Mouse (Mus musculus) hindbrain, embryonic 11.5 days (tissue): ENCODE results near the gene A4galt. TPM values are rescaled to one million over a fixed set of nuclear protein-coding genes. Genes with fewer than 3 reads are reported as not detected.

Source experiments
- ATAC-seq: fragments of 200-750 bp; cut with Nextera tagmentation; 2 replicates; pipeline ENCODE4 v1.8.0; 2017; ENCODE audit warnings: mild to moderate bottlenecking, moderate TSS enrichment, moderate library complexity; ENCODE audit not compliant: low FRiP score
- DNase-seq: peaks from one replicate; pipeline ENCODE4 v3.0.0-alpha.2; 2015; ENCODE audit warnings: low spot score
- H3K27ac ChIP-seq: fragments of 300-500 bp; sonication (generic); 2 replicates; pipeline ENCODE4 v1.5.1; 2014; ENCODE audit warnings: mild to moderate bottlenecking, low read depth, low read length
- H3K27me3 ChIP-seq: fragments of 300-500 bp; sonication (generic); 2 replicates; pipeline ENCODE4 v1.6.1; 2014; ENCODE audit warnings: mild to moderate bottlenecking, low read length, moderate library complexity, mixed read lengths; ENCODE audit not compliant: control insufficient read depth, insufficient read depth
- H3K36me3 ChIP-seq: fragments of 300-500 bp; sonication (generic); 2 replicates; pipeline ENCODE4 v1.6.1; 2014; ENCODE audit warnings: mild to moderate bottlenecking, low read length, moderate library complexity, mixed read lengths; ENCODE audit not compliant: control insufficient read depth, insufficient read depth
- H3K4me1 ChIP-seq: fragments of 300-500 bp; sonication (generic); replicated peaks from 2 replicates; pipeline ENCODE4 v1.6.1; 2014; ENCODE audit warnings: low read length, mixed read lengths; ENCODE audit not compliant: control insufficient read depth, insufficient read depth
- H3K4me2 ChIP-seq: fragments of 300-500 bp; sonication (generic); replicated peaks from 2 replicates; pipeline ENCODE4 v1.6.1; 2014; ENCODE audit warnings: mild to moderate bottlenecking, low read depth, low read length
- H3K4me3 ChIP-seq: fragments of 300-500 bp; sonication (generic); 2 replicates; pipeline ENCODE4 v1.5.1; 2014; ENCODE audit warnings: low read depth, low read length
- H3K9ac ChIP-seq: fragments of 300-500 bp; sonication (generic); 2 replicates; pipeline ENCODE4 v1.6.1; 2014; ENCODE audit warnings: low read depth, low read length
- H3K9me3 ChIP-seq: fragments of 300-500 bp; sonication (generic); 2 replicates; pipeline ENCODE4 v1.6.1; 2016; ENCODE audit warnings: low read length; ENCODE audit not compliant: control insufficient read depth
- WGBS: fragments of 180-500 bp; shearing (Covaris S2); extraction: QIAGEN DNeasy Blood & Tissue Kit; methylation state at CpG from one replicate; pipeline ENCODE4 v1.1.7; 2014; 5-methylcytosine and 5-hydroxymethylcytosine counted together
- polyA plus RNA-seq: library from polyadenylated mRNA; unstranded; fragments of >200 nt; fragmentation: Nextera tagmentation; extraction: Ambion mirVana; gene quantifications from 2 replicates; pipeline ENCODE4 v1.2.1, GENCODE M21; 2014

Gene A4galt
- polyA plus RNA-seq, 1 experiment from 2014 or later, result 1.7 TPM

DNA sequence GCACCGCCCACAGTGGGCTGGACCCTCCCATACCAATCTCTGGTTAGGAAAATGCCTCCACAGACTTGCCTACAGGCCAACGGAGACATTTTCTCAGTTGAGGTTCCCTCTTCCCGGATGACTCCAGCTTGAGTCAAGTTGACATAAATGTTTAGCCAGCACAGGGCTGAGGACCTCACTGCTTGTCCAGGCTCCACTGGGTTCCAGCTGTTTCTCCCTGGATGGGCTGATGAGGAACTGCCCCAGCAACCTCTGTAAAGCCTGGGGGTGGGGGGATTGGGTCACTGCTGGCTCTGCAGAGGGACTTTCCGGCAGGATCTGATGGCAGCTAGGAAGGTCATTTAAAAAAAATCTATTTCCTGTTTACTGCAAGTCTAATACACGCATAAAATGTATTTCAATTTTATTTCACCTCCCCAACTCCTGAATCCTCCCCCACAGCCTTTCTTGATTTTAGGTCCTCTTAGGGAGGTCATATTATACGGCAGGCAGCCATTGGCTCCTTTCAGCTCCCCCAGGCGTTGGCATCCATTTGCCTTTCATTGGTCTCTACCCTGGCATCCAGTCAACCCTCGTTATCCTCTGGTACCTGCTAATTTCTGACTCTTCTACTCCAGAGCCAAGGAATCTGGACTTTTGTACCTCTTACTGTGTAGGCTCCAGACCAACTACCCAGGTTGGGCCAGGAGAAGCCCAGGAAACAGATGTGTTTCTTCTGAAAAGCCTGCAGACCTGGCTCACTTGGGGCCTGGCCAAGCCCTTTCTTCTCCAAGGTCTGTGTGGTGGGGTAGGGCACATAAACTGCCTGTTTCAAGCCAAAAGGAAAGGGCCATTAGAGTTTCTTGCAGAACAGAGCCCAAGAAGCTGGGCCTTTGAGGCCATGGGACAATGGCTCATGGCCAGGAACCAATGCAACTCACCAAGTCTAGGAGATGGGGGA lies 42.4 kb upstream of the A4galt start:
- Histone ChIP-seq H3K9me3 (no peaks in the 10 kb centered on the region), H3K4me1 (no peaks in the 10 kb centered on the region), H3K27me3 (no peaks in the 10 kb centered on the region), H3K9ac (no peak overlapping the region), H3K27ac (no peak overlapping the region), H3K36me3 (no peaks in the 10 kb centered on the region), H3K4me3 (no peak overlapping the region), H3K4me2 (no peak overlapping the region)
- ATAC-seq, result no peak
- WGBS, result 91% methylated on average over 8 of the region's 8 CpGs
- DNase-seq, result no peak

GRCm38 (mm10) chr15:83293144-83293543 lies 41.6 kb upstream of the A4galt start:
- H3K9me3 ChIP-seq, result no peaks in the 10 kb centered on the region
- 72% methylated on average over 6 of the region's 6 CpGs for WGBS
- H3K4me1 ChIP-seq, result no peaks in the 10 kb centered on the region
- DNase-seq, result no peak
- no peaks in the 10 kb centered on the region for H3K36me3 ChIP-seq
- H3K27ac ChIP-seq, result no peak overlapping the region
- no peak overlapping the region for H3K9ac ChIP-seq
- H3K4me3 ChIP-seq, result no peak overlapping the region
- H3K4me2 ChIP-seq, result no peak overlapping the region
- ATAC-seq, result no peak
- no peaks in the 10 kb centered on the region for H3K27me3 ChIP-seq

DNA sequence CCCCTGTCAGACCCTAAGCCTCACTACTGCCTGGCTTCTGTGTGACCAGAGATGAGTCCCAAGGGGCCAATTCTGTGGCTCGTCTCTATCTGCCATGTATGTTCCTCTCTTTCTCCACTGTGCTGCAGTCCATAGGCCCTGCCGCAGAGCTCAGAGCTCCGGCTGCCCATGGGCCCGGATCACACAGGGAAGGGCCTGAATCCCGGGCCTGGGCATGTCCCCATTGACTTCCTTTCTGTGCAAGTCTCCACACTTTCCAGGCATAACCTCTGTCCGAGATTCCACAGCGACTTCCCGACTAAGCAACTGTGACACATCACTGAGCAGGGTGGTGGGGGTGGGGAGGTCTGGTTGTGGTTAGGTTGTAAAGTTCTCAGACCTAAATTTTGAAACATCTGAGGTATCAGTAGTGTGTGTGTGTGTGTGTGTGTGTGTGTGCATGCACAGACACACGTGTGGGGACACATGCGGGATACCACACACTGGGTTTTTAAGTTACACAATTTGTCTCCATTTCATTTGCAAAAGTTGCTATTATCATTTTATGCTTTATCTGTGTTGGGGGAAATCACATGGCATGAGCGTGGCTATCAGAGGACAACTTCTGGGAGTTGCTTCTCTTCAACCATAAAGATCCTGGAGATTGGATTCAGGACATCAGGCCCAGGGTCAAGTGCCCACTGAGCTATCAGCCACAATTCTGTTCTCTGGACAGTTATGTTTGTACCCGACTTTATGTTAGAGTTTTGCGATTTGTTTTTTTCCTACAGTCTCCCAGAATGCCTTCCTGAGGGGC lies 40.9 kb upstream of the A4galt start:
- Histone ChIP-seq H3K36me3 (no peaks in the 10 kb centered on the region), H3K27ac (no peak overlapping the region), H3K9me3 (no peaks in the 10 kb centered on the region), H3K9ac (no peak overlapping the region), H3K4me1 (no peaks in the 10 kb centered on the region), H3K27me3 (no peaks in the 10 kb centered on the region), H3K4me2 (no peak overlapping the region), H3K4me3 (no peak overlapping the region)
- ATAC-seq, result no peak
- WGBS, result 86% methylated on average over 13 of the region's 13 CpGs
- DNase-seq, result no peak

DNA sequence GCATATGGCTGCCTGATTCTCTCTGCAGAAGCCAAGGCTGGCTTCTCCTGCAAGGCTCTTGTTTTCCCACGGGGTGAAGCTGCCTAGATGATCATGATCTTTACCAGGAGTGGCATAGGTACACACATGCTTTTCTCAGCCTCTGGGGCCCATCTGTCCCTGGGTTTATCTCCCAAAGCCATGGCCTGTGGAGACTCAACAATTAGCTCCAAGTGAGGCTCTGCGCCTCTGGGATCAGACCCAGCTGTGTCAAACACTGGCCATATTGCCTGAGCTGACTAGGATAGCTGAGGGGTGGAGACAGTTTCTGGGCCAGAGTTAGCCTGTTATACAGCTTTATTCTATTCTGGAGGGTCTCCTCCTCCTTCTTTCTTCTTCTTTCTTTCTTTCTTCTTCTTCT lies 39.3 kb upstream of the A4galt start:
- no peak for DNase-seq
- no peaks in the 10 kb centered on the region for H3K9me3 ChIP-seq
- H3K4me2 ChIP-seq, result no peak overlapping the region
- H3K27me3 ChIP-seq, result no peaks in the 10 kb centered on the region
- 76% methylated on average over 2 of the region's 2 CpGs for WGBS
- no peak overlapping the region for H3K4me3 ChIP-seq
- H3K27ac ChIP-seq, result no peak overlapping the region
- H3K36me3 ChIP-seq, result no peaks in the 10 kb centered on the region
- no peaks in the 10 kb centered on the region for H3K4me1 ChIP-seq
- ATAC-seq, result no peak
- no peak overlapping the region for H3K9ac ChIP-seq

DNA sequence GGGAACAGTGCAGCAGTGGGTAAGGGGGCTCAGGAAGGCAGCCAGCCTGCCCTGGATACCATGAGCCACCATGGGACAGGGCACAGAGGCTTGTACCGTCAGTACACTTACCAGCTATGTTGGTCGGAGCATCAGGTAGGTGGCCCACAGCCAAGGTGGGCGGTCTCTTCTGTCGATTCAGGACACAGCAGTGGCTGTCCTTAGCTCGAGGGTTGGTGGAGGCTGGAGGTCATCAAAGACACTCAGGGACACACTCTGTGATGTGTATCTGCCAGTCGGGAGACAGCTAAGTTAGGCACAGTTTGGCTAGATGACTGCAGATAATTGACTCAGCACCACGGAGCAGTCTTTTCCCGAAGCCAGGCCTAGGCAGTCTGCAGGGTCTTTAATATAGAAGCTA lies 33.3 kb upstream of the A4galt start:
- H3K4me3 ChIP-seq, result no peak overlapping the region
- no peaks in the 10 kb centered on the region for H3K4me1 ChIP-seq
- no peak overlapping the region for H3K27ac ChIP-seq
- H3K9ac ChIP-seq, result no peak overlapping the region
- H3K4me2 ChIP-seq, result no peak overlapping the region
- no peak for DNase-seq
- no peak for ATAC-seq
- WGBS, result 84% methylated on average over 8 of the region's 8 CpGs
- no peaks in the 10 kb centered on the region for H3K27me3 ChIP-seq
- H3K9me3 ChIP-seq, result no peaks in the 10 kb centered on the region
- no peaks in the 10 kb centered on the region for H3K36me3 ChIP-seq

DNA sequence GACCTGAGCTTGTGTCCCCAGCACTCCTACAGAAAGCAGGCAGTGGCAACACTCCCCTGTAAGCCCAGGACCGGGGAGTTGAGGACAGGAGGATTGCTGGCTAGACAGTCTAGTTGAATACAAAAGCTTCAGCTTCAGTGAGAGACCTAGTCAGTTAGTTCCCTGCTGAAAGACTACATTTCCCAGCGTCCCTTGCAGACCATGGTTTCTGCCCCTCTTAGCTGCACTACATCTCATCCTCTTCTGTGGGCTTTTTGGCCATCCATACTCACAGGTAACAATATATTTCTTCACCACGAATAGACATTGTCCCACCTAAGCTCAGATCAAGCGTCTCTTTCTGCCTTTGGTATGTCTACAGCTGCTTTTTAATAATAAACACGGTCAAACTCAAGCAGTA lies 30.8 kb upstream of the A4galt start:
- WGBS, result 76% methylated on average over 5 of the region's 5 CpGs

DNA sequence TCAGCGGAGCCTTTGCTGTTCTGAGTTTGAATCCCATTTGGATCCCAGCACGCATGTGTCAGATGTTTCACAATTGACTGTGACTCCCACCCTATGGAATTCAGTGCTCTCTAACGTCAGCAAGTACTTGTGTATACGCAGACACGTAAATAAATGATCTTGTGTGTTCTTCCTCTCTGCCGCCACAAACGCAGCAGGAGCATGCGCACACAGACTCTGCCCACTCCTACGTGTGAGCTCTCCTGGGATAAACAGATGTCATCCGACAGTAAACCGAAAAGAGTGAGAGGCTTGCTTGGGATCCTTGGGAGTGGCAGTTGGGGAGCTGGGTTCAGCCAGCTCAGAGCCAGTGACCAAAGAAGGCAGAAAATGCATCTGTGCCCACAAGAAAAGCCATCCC lies 29.7 kb upstream of the A4galt start:
- Histone ChIP-seq H3K4me2 (no peak overlapping the region), H3K36me3 (no peaks in the 10 kb centered on the region), H3K4me1 (no peaks in the 10 kb centered on the region), H3K27ac (no peak overlapping the region), H3K9me3 (no peaks in the 10 kb centered on the region), H3K4me3 (no peak overlapping the region), H3K27me3 (no peaks in the 10 kb centered on the region), H3K9ac (no peak overlapping the region)
- no peak for ATAC-seq
- 80% methylated on average over 11 of the region's 11 CpGs for WGBS
- DNase-seq, result no peak

More for the DNA sequence above, 30.8 kb upstream of the A4galt start:
- no peak overlapping the region for H3K27ac ChIP-seq
- H3K27me3 ChIP-seq, result no peaks in the 10 kb centered on the region
- H3K9ac ChIP-seq, result no peak overlapping the region
- no peak for DNase-seq
- no peaks in the 10 kb centered on the region for H3K4me1 ChIP-seq
- no peaks in the 10 kb centered on the region for H3K9me3 ChIP-seq
- no peak for ATAC-seq
- no peak overlapping the region for H3K4me2 ChIP-seq
- H3K4me3 ChIP-seq, result no peak overlapping the region
- no peaks in the 10 kb centered on the region for H3K36me3 ChIP-seq

DNA sequence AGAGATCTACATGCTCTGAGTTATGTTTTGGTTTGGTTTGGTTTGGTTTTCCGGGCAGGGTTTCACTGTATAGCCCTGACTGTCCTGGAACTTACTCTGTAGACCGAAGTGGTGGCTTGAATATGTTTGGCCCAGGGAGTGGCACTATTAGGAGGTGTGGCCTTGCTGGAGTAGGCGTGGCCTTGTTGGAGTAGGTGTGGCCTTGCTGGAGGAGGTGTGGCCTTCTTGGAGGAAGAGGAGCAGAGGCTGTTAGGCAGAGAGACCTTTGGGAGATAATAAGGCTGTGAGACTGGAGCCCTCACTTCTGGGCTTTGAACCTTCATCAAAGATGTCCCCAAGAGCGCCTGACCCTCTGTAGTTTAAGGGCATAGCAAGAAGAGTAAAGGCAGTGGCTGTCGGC lies 27.0 kb upstream of the A4galt start:
- Histone ChIP-seq H3K27me3 (no peaks in the 10 kb centered on the region), H3K4me1 (no peaks in the 10 kb centered on the region), H3K4me3 (no peak overlapping the region), H3K9me3 (no peaks in the 10 kb centered on the region), H3K9ac (no peak overlapping the region), H3K4me2 (no peak overlapping the region), H3K36me3 (no peaks in the 10 kb centered on the region), H3K27ac (no peak overlapping the region)
- DNase-seq (no peak), ATAC-seq (no peak)
- WGBS, result 86% methylated on average over 5 of the region's 5 CpGs
